Mouse (Mus musculus) cerebellum, adult 2 months (tissue): ENCODE measurements around the gene Chaf1a. TPM values are rescaled to one million over a fixed set of nuclear protein-coding genes. Genes with fewer than 3 reads are reported as not detected.

Experiments
- DNase-seq, 2 experiments: peaks; one replicate each; pipeline ENCODE4 v3.0.0; 2021
- H3K27ac ChIP-seq: fragments of 200-500 bp; 2 replicates; pipeline ENCODE4 v1.5.1; 2012; ENCODE audit warnings: low read length, control low read depth, inconsistent platforms; ENCODE audit not compliant: insufficient read depth
- H3K27me3 ChIP-seq: fragments of 200-500 bp; 2 replicates; pipeline ENCODE4 v1.6.1; 2012; ENCODE audit warnings: inconsistent platforms, mild to moderate bottlenecking, low read length, moderate library complexity; ENCODE audit not compliant: control insufficient read depth, insufficient read depth
- H3K4me1 ChIP-seq: fragments of 200-500 bp; 2 replicates; pipeline ENCODE4 v1.6.1; 2011; ENCODE audit warnings: low read length; ENCODE audit not compliant: control insufficient read depth, insufficient read depth
- H3K4me3 ChIP-seq: fragments of 200-500 bp; replicated peaks from 2 replicates; pipeline ENCODE3; 2011; ENCODE audit warnings: mild to moderate bottlenecking, low read depth, low read length, control low read depth; ENCODE audit not compliant: insufficient read depth
- CTCF ChIP-seq: fragments of 200-500 bp; IDR thresholded peaks from 2 replicates; pipeline ENCODE4 v1.5.1; 2011; ENCODE audit warnings: low read depth, mild to moderate bottlenecking, control low read depth, low read length, moderate library complexity, borderline replicate concordance; ENCODE audit not compliant: insufficient read depth
- POLR2A ChIP-seq: fragments of 200-500 bp; IDR thresholded peaks from 2 replicates; pipeline ENCODE4 v1.6.1; 2011; ENCODE audit warnings: low read length, control low read depth, borderline replicate concordance; ENCODE audit not compliant: insufficient read depth
- WGBS: fragments of 180-500 bp; shearing (Covaris S2); methylation state at CpG from one replicate; pipeline ENCODE4 v1.1.7; 2018; 5-methylcytosine and 5-hydroxymethylcytosine counted together
- polyA plus RNA-seq: library from polyadenylated mRNA; depleted of rRNA; stranded (reverse); fragments of >200 nt; gene quantifications from 2 replicates; pipeline ENCODE4 v1.2.3, GENCODE M21; 2012; rRNA removed

Gene Chaf1a
- polyA plus RNA-seq, 1 experiment, result 2.9 TPM

DNA sequence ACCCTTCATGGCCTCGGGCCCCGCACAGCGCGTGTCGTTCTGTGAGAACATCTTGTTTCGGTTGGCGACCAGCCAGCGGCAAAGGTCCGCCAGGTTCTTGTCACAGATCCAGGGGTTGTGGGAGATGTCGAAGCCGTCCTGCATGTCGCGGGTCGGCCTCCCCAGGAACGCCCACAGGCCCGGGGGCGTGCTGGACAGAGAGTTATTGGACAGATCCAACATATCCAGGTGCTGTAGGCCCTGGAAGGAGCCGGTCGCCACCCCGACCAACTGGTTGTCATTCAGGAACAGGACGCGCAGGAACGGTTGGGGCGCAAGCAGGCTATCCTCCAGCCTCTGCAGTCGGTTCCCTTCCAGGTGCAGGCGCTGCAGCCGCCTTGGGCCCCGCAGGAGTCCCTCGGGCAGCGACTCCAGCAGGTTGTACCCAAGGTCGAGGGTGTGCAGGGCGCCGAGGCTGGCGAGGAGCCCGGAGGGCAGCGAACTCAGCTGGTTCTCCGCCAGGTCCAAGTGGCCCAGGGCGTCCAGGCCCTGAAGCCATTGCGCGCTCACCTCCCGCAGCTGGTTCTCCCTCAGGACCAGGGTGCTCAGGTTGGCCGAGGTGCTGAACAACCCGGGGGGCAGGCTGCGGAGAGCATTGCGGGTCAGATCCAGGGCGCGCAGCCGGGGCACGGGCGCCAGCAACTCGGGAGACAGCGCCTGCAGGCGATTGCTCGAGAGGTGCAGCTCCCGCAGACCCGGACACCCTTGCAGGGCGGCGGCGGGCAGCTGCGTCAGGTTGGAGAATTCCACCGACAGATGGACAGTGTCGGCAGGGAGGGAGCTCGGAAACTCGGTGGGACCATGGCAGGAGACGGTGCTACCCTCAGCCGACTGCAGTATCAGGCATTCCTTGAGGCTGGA is 80.0 kb downstream of the Chaf1a start:
- Histone ChIP-seq H3K4me3 (peak overlapping the region; percentile 46), H3K27ac (no peak overlapping the region), H3K27me3 (no peaks in the 10 kb centered on the region; the same call in 1 of the 2 replicates), H3K4me1 (peaks cover 9% of the 10 kb centered on the region)
- no peak for TF ChIP-seq POLR2A
- no peak for TF ChIP-seq CTCF
- peak; percentile 64 to 75 for DNase-seq
- 2% methylated on average over 66 of the region's 66 CpGs for WGBS

GRCm38 (mm10) chr17:56121826-56122225 is 81.6 kb downstream of the Chaf1a start, which contains the start of gene Lrg1:
Lrg1 (minus strand) TSS chr17:56122001.
- 65% methylated on average over 2 of the region's 2 CpGs for WGBS
- H3K4me3 ChIP-seq, result peak within 1 kb of the TSS; percentile 46
- TF ChIP-seq CTCF (no peak), POLR2A (no peak)
- peaks cover 9% of the 10 kb centered on the region for H3K4me1 ChIP-seq
- no peak for DNase-seq
- H3K27ac ChIP-seq, result no peak within 1 kb of the TSS
- no peaks in the 10 kb centered on the region; the same call in 1 of the 2 replicates for H3K27me3 ChIP-seq

Other genes starting within 250 kb of the Chaf1a start
- gene Zfp119a, start 161.5 kb upstream of the Chaf1a start, polyA plus RNA-seq, result 3.6 and 4.3 TPM in 2 replicates
- gene Zfp959, start 148.3 kb upstream of the Chaf1a start, polyA plus RNA-seq, result 7.7 and 8.7 TPM in 2 replicates
- 3.3 and 3.7 TPM in 2 replicates for gene Zfp119b, start 90.9 kb upstream of the Chaf1a start, polyA plus RNA-seq
- gene Ebi3, start 87.8 kb upstream of the Chaf1a start, polyA plus RNA-seq, result 0.81 and 1.00 TPM in 2 replicates
- gene Yju2, start 81.3 kb upstream of the Chaf1a start, polyA plus RNA-seq, result 13.4 and 14.9 TPM in 2 replicates
- 122 and 127 TPM in 2 replicates for gene Shd, start 70.0 kb upstream of the Chaf1a start, polyA plus RNA-seq
- gene Fsd1, start 53.9 kb upstream of the Chaf1a start, polyA plus RNA-seq, result 88.0 and 91.3 TPM in 2 replicates
- 51.8 and 64.1 TPM in 2 replicates for gene Stap2, start 34.9 kb upstream of the Chaf1a start, polyA plus RNA-seq
- gene Mpnd, start 34.7 kb upstream of the Chaf1a start, polyA plus RNA-seq, result 183 and 193 TPM in 2 replicates
- gene Sh3gl1, start 3.8 kb upstream of the Chaf1a start, polyA plus RNA-seq, result 69.5 and 82.5 TPM in 2 replicates
- 114 TPM in 2 replicates for gene Ubxn6, start 34.6 kb downstream of the Chaf1a start, polyA plus RNA-seq
- gene Hdgfl2, start 39.2 kb downstream of the Chaf1a start, polyA plus RNA-seq, result 109 and 116 TPM in 2 replicates
- 1.1 and 1.7 TPM in 2 replicates for gene Plin4, start 69.4 kb downstream of the Chaf1a start, polyA plus RNA-seq
- gene Plin5, start 77.2 kb downstream of the Chaf1a start, polyA plus RNA-seq, result 0.38 and 0.54 TPM in 2 replicates
- 0.93 and 1.6 TPM in 2 replicates for gene Lrg1, start 81.6 kb downstream of the Chaf1a start, polyA plus RNA-seq
- 51.8 and 54.3 TPM in 2 replicates for gene Sema6b, start 99.9 kb downstream of the Chaf1a start, polyA plus RNA-seq
- gene Tnfaip8l1, start 122.0 kb downstream of the Chaf1a start, polyA plus RNA-seq, result 1.7 and 1.9 TPM in 2 replicates
- gene Mydgf, start 143.5 kb downstream of the Chaf1a start, polyA plus RNA-seq, result 44.5 and 45.0 TPM in 2 replicates
- gene Dpp9, start 178.5 kb downstream of the Chaf1a start, polyA plus RNA-seq, result 54.7 and 56.3 TPM in 2 replicates
- 19.9 and 21.8 TPM in 2 replicates for gene Fem1a, start 216.4 kb downstream of the Chaf1a start, polyA plus RNA-seq
- 4.5 and 4.7 TPM in 2 replicates for gene Ticam1, start 236.3 kb downstream of the Chaf1a start, polyA plus RNA-seq